Mouse (Mus musculus): ENCODE results near the gene Arhgap1. TPM values are rescaled to one million over a fixed set of nuclear protein-coding genes. Genes with fewer than 3 reads are reported as not detected.
"Not testable (repeated sequence)": the region's sequence is repeated elsewhere in the genome, so short reads cannot be mapped to it uniquely, and the experiment has no call there.

Arhgap1 gene
- 1 to 10 TPM; 5.0 to 8.2 TPM for total RNA-seq (2021)
- long read RNA-seq, experiment 1, partial matches to known transcripts = 0 of 3 reads
- long read RNA-seq, experiment 1, other reads (novel, unspliced or antisense) = 0 of 3 reads
- long read RNA-seq, experiment 2, partial matches to known transcripts = 1 of 5 reads
- long read RNA-seq, experiment 2, other reads (novel, unspliced or antisense) = 1 of 5 reads

GRCm38 (mm10) chr2:91649553-91650359 lies at the start of gene Arhgap1, which contains the start of gene Zfp408:
TSS of gene Arhgap1 (plus strand) at chr2:91649860.
TSS of gene Zfp408 (minus strand) at chr2:91649791.
- TF ChIP-seq CTCF (IDR thresholded peaks at IDR 0.05) = no peak
- H3K27ac ChIP-seq = peak within 1 kb of the TSS; percentile 97
- DNase-seq = peak; percentile 98
- peak within 1 kb of the TSS; percentile 85 for H3K4me3 ChIP-seq
- intact Hi-C loops (cut with DNase I) = no loop called here

GRCm38 (mm10) chr2:91600475-91600874 lies 49.2 kb upstream of the Arhgap1 start:
- intact Hi-C loops (cut with DNase I) = loop anchor here (5.0 kb wide), 1 partner anchor 33 kb away; no protein-coding TSS in a partner anchor
- no peak for TF ChIP-seq CTCF (IDR thresholded peaks at IDR 0.05)
- Histone ChIP-seq H3K4me3 (no peak overlapping the region), H3K27ac (no peak overlapping the region)
- DNase-seq = no peak

DNA sequence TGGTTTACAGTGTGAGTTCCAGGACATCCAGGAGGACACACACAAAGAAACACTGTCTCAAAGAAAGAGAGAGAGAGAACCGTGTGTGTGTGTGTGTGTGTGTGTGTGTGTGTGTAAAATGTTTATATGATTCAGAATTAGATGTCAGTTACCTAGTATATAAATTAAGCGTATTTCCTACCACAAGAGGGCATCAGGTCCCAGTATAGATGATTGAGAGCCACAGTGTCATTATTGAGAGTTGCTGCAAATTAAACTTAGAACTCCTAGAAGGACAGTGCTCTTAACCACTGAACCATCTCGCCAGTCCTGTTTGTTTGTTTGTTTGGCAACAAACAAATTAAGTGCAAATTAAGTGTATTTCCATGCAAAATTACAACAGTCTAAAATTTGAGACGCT lies 47.3 kb upstream of the Arhgap1 start:
- intact Hi-C loops (cut with DNase I) = loop anchor here (5.0 kb wide), 1 partner anchor 35 kb away; no protein-coding TSS in a partner anchor
- H3K4me3 ChIP-seq = no peak overlapping the region
- peak; percentile 5; the same call in 1 of the 2 replicates for TF ChIP-seq CTCF (IDR thresholded peaks at IDR 0.05)
- DNase-seq = no peak
- no peak overlapping the region for H3K27ac ChIP-seq

- intact Hi-C loops (cut with DNase I); H3K4me3 ChIP-seq; H3K27ac ChIP-seq; DNase-seq: not testable (repeated sequence)
- peak; percentile 14; the same call in 1 of the 2 replicates for TF ChIP-seq CTCF (IDR thresholded peaks at IDR 0.05)
Measured at GRCm38 (mm10) chr2:91609370-91609769, 40.3 kb upstream of the Arhgap1 start.

GRCm38 (mm10) chr2:91622356-91622755 lies 27.3 kb upstream of the Arhgap1 start:
- Histone ChIP-seq H3K4me3 (no peak overlapping the region), H3K27ac (no peak overlapping the region)
- TF ChIP-seq CTCF (IDR thresholded peaks at IDR 0.05) = no peak
- intact Hi-C loops (cut with DNase I) = no loop called here
- DNase-seq = no peak

GRCm38 (mm10) chr2:91623366-91623765 lies 26.3 kb upstream of the Arhgap1 start:
- H3K4me3 ChIP-seq; DNase-seq; intact Hi-C loops (cut with DNase I); H3K27ac ChIP-seq: not testable (repeated sequence)

- no peak overlapping the region for H3K4me3 ChIP-seq
- no peak for DNase-seq
- H3K27ac ChIP-seq = no peak overlapping the region
- intact Hi-C loops (cut with DNase I) = no loop called here
- TF ChIP-seq CTCF (IDR thresholded peaks at IDR 0.05) = no peak
Measured at GRCm38 (mm10) chr2:91627486-91627885, 22.2 kb upstream of the Arhgap1 start.

DNA sequence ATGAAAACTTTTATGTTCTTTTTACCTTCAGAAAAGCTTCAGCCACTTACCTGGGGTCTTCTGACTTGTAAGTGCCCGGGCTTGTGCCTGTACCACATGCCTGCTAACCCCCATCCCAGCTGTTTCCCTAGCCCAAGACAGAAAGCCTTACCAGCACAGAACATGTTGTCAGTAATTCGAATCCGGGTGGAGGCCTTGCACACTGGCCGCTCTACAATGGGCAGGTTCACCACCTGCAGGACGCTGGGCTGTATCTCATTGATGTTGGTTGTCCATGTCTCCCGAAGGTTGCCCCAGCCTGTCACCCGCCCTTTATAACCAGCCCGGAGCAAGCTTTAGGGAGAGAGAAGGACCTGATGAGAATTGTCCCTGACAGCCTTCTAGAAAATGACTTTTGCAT lies 21.5 kb upstream of the Arhgap1 start:
- no peak for TF ChIP-seq CTCF (IDR thresholded peaks at IDR 0.05)
- no peak overlapping the region for H3K27ac ChIP-seq
- intact Hi-C loops (cut with DNase I) = no loop called here
- H3K4me3 ChIP-seq = no peak overlapping the region
- DNase-seq = no peak

DNA sequence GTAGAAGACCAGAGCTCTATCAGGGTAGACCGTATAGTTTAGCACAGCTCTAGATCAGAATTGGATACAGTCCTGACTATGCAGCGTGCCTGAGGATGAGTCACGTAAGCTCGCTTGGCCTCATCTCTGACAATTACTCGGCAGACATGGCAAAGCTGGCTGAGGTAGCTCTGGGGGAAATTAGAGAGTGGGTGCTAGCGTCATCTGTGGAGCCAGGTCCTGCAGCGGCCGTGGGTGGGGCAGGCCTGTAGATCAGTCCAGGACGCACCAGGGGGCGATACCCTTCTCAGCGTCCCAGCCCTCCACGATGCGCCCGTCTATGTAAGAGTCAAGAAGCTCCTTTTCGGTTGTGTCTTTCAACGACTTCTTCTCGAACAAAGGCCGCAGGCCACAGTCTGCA lies 20.0 kb upstream of the Arhgap1 start:
- TF ChIP-seq CTCF (IDR thresholded peaks at IDR 0.05) = no peak
- intact Hi-C loops (cut with DNase I) = no loop called here

DNA sequence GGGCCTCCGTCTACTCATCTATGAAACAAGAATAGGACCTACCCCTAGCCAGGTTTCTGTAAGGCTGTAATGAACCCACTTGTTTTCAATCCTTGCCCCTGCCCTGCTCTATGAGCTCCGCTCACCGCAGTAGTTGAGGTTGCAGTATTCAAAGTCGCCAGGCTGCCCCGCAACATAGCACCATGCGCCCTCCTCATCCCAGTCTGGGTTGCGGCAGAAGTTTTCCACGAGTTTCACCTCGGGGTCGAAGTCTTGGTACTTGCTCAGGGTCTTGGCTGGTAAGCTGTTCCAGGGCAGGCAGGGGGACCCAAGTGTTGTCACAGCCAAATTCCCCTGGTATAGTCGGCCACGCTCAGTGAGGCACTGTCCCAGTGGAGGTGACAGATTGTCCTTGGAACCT lies 19.3 kb upstream of the Arhgap1 start:
- DNase-seq = no peak
- no peak overlapping the region for H3K4me3 ChIP-seq
- no peak overlapping the region for H3K27ac ChIP-seq
- intact Hi-C loops (cut with DNase I) = no loop called here
- no peak for TF ChIP-seq CTCF (IDR thresholded peaks at IDR 0.05)

More for the DNA sequence above, 20.0 kb upstream of the Arhgap1 start:
- Histone ChIP-seq H3K4me3 (no peak overlapping the region), H3K27ac (no peak overlapping the region)
- DNase-seq = no peak

DNA sequence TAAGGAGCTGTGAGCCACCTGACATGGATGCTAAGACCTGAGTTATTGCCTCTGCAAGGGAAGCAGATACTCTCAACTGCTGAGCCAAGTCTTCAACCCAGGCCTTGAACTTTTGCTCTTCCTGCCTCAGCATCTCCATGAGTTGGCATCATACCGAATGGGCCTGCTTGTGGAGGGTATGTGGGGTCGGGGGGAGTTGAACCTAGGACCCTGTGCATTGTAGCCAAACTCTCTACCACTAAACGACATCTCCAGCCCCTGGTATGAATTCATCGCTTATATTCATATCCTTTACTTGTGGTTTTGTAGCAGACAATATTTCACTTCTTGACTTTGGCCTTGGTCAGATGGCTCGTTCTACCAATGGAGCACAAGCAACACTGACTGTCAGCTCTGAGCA lies 17.8 kb upstream of the Arhgap1 start:
- intact Hi-C loops (cut with DNase I) = no loop called here
- DNase-seq = no peak
- no peak overlapping the region for H3K4me3 ChIP-seq
- no peak overlapping the region for H3K27ac ChIP-seq
- no peak for TF ChIP-seq CTCF (IDR thresholded peaks at IDR 0.05)

DNA sequence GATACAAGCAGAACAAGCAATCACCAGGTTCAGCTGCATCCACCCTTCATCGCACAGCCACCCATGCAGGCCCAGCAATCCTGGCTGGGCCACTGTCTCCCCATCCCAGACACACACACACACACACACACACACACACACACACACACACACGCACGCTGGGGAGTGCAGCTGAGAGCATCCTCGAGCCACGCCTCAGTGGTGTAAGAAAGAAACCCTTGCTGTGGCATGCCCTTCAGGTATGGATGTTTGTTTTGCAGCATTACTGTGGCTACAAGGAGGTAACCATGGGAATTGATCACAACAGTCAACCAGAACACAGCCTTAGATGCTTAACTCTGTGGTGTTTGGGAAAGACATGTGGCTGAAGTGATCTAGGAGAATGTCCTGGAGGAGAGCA lies 17.3 kb upstream of the Arhgap1 start:
- intact Hi-C loops (cut with DNase I) = no loop called here
- Histone ChIP-seq H3K4me3 (no peak overlapping the region), H3K27ac (no peak overlapping the region)
- TF ChIP-seq CTCF (IDR thresholded peaks at IDR 0.05) = no peak
- DNase-seq = no peak

GRCm38 (mm10) chr2:91633334-91633977 lies 16.2 kb upstream of the Arhgap1 start:
- H3K4me3 ChIP-seq = no peak overlapping the region
- TF ChIP-seq CTCF (IDR thresholded peaks at IDR 0.05) = no peak
- H3K27ac ChIP-seq = no peak overlapping the region
- DNase-seq = no peak
- intact Hi-C loops (cut with DNase I) = no loop called here

Data from gastrocnemius, adult 2 months (tissue).